Mouse (Mus musculus) gastrocnemius, postnatal 10 days (tissue): ENCODE data around the gene Faf2. TPM values are rescaled to one million over a fixed set of nuclear protein-coding genes. Genes with fewer than 3 reads are reported as not detected.

Experiments used
- microRNA-seq, 2 experiments: library from miRNA; unstranded; fragments of <30 nt; microRNA quantifications; one replicate each; pipeline ENCODE4 v1.2.0; 2021
- total RNA-seq, 2 experiments: library from RNA; stranded (reverse); gene quantifications; 2 replicates each; pipeline ENCODE4 v1.2.3; 2021

Faf2 gene
- total RNA-seq, 2 experiments from 2014 or later, result 21.7 to 27.3 TPM

Small RNA genes lying within 50 kb of the gene (microRNA-seq; reads per million reads assigned to microRNA genes)
- 0 reads per million in 2 experiments for gene Gm24195

Other genes with a start within 250 kb of the Faf2 start
- 10 to 100 TPM; 18.9 to 19.1 TPM for gene Thoc3, start 152.9 kb upstream of the Faf2 start, total RNA-seq
- gene Simc1, start 118.0 kb upstream of the Faf2 start, total RNA-seq, result 1 to 10 TPM; 3.0 to 5.0 TPM
- 100 to 1,000 TPM in 1 of 2 experiments, 10 to 100 TPM in 1; 94.0 to 101 TPM for gene 4833439L19Rik, start 56.3 kb upstream of the Faf2 start, total RNA-seq
- gene Arl10, start 46.8 kb upstream of the Faf2 start, total RNA-seq, result 1 to 10 TPM; 6.0 to 7.8 TPM
- gene Nop16, start 31.7 kb upstream of the Faf2 start, total RNA-seq, result 10 to 100 TPM; 17.7 to 19.6 TPM
- gene Higd2a, start 31.6 kb upstream of the Faf2 start, total RNA-seq, result 100 to 1,000 TPM; 117 to 126 TPM
- gene Cltb, start 10.4 kb upstream of the Faf2 start, total RNA-seq, result 10 to 100 TPM; 82.3 to 88.0 TPM
- gene Rnf44, start 72.1 kb downstream of the Faf2 start, total RNA-seq, result 10 to 100 TPM; 32.5 to 35.3 TPM
- gene Cdhr2, start 79.7 kb downstream of the Faf2 start, total RNA-seq, result under 1 TPM in 1 of 2 experiments, not detected in 1; 0.07 TPM
- under 1 TPM; 0.47 to 0.63 TPM for gene Gprin1, start 128.1 kb downstream of the Faf2 start, total RNA-seq
- gene Sncb, start 144.8 kb downstream of the Faf2 start, total RNA-seq, result 1 to 10 TPM in 1 of 2 experiments, under 1 TPM in 1; 0.40 to 1.1 TPM
- gene Eif4e1b, start 162.2 kb downstream of the Faf2 start, total RNA-seq, result not detected
- gene Tspan17, start 167.6 kb downstream of the Faf2 start, total RNA-seq, result 10 to 100 TPM; 23.0 to 26.8 TPM